23 mouse cellular contexts compared by ENCODE assay signal in the genomic region with DNA sequence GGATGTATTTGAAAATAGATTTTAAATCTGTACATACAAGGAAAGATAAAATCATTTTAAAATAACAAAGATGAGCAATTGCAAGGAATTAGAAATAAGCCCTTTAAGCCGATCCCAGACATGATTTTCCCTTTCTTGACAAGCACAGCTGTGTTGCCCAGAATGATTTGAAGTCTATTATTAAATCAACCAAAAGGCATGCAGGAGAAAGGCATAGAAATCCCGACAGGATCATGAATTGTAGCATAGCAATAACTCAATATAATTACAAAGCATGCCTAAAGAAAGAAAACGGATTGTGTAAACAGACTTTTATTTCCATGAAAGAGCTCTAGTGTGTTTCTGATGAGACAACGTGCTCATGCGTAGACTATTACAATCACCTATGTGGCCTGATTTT. TPM values are rescaled to one million over a fixed set of nuclear protein-coding genes. Genes with fewer than 3 reads are reported as not detected.
DNase-seq lines count a peak whose midpoint lies in the region; ATAC-seq and TF ChIP-seq lines count a peak whose summit lies in the region.
"Had no signal": no experiment of that assay in that cellular context is flagged by ENCODE, and none has a peak within 500 bp of the region (broad histone marks: within the 10 kb centered on the region; RNA-seq: fewer than 3 reads in every experiment).

No protein-coding gene starts in this region.

- H3K4me2 ChIP-seq in forebrain, embryonic 16.5 days (ENCODE audit: low read length): no peak overlapping the region
- H3K4me2 ChIP-seq in limb, embryonic 14.5 days (replicated peaks; ENCODE audit: low read depth, low read length, severe bottlenecking): no peak overlapping the region
- peak overlapping the region; percentile 57 for H3K4me2 ChIP-seq in myocyte (ENCODE audit: low read depth)
- H3K4me2 ChIP-seq: embryonic facial prominence, embryonic 12.5 days; hindbrain, embryonic 12.5 days had no signal

- 0 out of 2 replicates have a peak, but pooled peaks have one; percentile 24 for ATAC-seq in forebrain, embryonic 16.5 days
- no peak for ATAC-seq in limb, embryonic 14.5 days (ENCODE audit: low FRiP score, low read depth)
- ATAC-seq: hindbrain, embryonic 16.5 days; inflammation-experienced regulatory T-cells, adult 6 months; Patski had no signal

- no peaks in the 10 kb centered on the region for H3K9me3 ChIP-seq in forebrain, embryonic 16.5 days (ENCODE audit: control insufficient read depth, low read length)
- no peaks in the 10 kb centered on the region for H3K9me3 ChIP-seq in forebrain, embryonic 10.5 days
- H3K9me3 ChIP-seq in limb, embryonic 14.5 days (ENCODE audit: control insufficient read depth, low read length): no peaks in the 10 kb centered on the region
- no peaks in the 10 kb centered on the region for H3K9me3 ChIP-seq in limb, embryonic 10.5 days (replicated peaks)
- H3K9me3 ChIP-seq: embryonic facial prominence, embryonic 12.5 days; heart, embryonic 10.5 days; hindbrain, embryonic 12.5 days had no signal

- H3K27me3 ChIP-seq in forebrain, embryonic 16.5 days (replicated peaks; ENCODE audit: control insufficient read depth, insufficient read depth, low read length): no peaks in the 10 kb centered on the region
- no peaks in the 10 kb centered on the region for H3K27me3 ChIP-seq in forebrain, embryonic 10.5 days (ENCODE audit: poor library complexity, severe bottlenecking)
- no peaks in the 10 kb centered on the region for H3K27me3 ChIP-seq in limb, embryonic 14.5 days (ENCODE audit: control insufficient read depth, insufficient read depth, low read length)
- H3K27me3 ChIP-seq in limb, embryonic 10.5 days (ENCODE audit: low read depth, poor library complexity, severe bottlenecking): no peaks in the 10 kb centered on the region
- no peaks in the 10 kb centered on the region for H3K27me3 ChIP-seq in myocyte (ENCODE audit: control insufficient read depth, insufficient read depth, insufficient read length)
- H3K27me3 ChIP-seq: CH12.LX; embryonic facial prominence, embryonic 12.5 days; hindbrain, embryonic 12.5 days had no signal

- TF ChIP-seq POLR2A in limb, embryonic 14.5 days (IDR thresholded peaks at IDR 0.05; ENCODE audit: borderline replicate concordance, extremely low read depth, insufficient read depth, insufficient read length): no peak
- TF ChIP-seq POLR2A in brain, embryonic 14.5 days (IDR thresholded peaks at IDR 0.05; ENCODE audit: borderline replicate concordance, extremely low read depth, insufficient read depth, insufficient read length, poor library complexity, severe bottlenecking): no peak
- no peak for TF ChIP-seq POLR2A in myocyte (IDR thresholded peaks at IDR 0.05; ENCODE audit: insufficient read length, low read depth)

- no peak overlapping the region for H3ac ChIP-seq in myocyte (ENCODE audit: control insufficient read depth, insufficient read length)

- H3K79me2 ChIP-seq in myocyte (ENCODE audit: control insufficient read depth, insufficient read depth): no peaks in the 10 kb centered on the region

- DNase-seq in forebrain, embryonic 10.5 days (ENCODE audit: extremely low spot score, low spot score): no peak
- peak; percentile 21 for DNase-seq in limb, embryonic 14.5 days (ENCODE audit: low spot score)
- DNase-seq in limb, embryonic 10.5 days (ENCODE audit: low spot score): no peak
- DNase-seq in brain, embryonic 14.5 days (ENCODE audit: low read depth): peak; percentile 49
- DNase-seq in urinary bladder, adult 18-20 months (ENCODE audit: low spot score in 2 of 2): no peak
- DNase-seq: adrenal gland, adult 2 months; adrenal gland, postnatal 25 days; cerebellum, adult 11 months; cerebellum, adult 8-10 months; cerebellum, postnatal 14 days; embryo, embryonic 11 days; heart, adult 18-20 months; heart, postnatal 10 days; heart, postnatal 4 days had no signal

- H3K27ac ChIP-seq in forebrain, embryonic 16.5 days (ENCODE audit: low read length): no peak overlapping the region
- no peak overlapping the region for H3K27ac ChIP-seq in forebrain, embryonic 10.5 days
- no peak overlapping the region for H3K27ac ChIP-seq in limb, embryonic 14.5 days (replicated peaks; ENCODE audit: low read depth, low read length)
- no peak overlapping the region for H3K27ac ChIP-seq in limb, embryonic 10.5 days
- H3K27ac ChIP-seq: embryonic facial prominence, embryonic 12.5 days; heart, embryonic 10.5 days; hindbrain, embryonic 12.5 days had no signal

- H3K9ac ChIP-seq in forebrain, embryonic 16.5 days (replicated peaks; ENCODE audit: low read depth, low read length): no peak overlapping the region
- H3K9ac ChIP-seq in limb, embryonic 14.5 days (ENCODE audit: low read depth, low read length, severe bottlenecking): no peak overlapping the region
- H3K9ac ChIP-seq: embryonic facial prominence, embryonic 12.5 days; hindbrain, embryonic 12.5 days had no signal

- no peak for TF ChIP-seq CTCF in brain, embryonic 14.5 days (IDR thresholded peaks at IDR 0.05; ENCODE audit: borderline replicate concordance, extremely low read depth, insufficient read depth, insufficient read length)

- WGBS in forebrain, embryonic 16.5 days: 52% methylated on average over 5 of the region's 5 CpGs
- 85% methylated on average over 5 of the region's 5 CpGs for WGBS in forebrain, embryonic 10.5 days
- 55% methylated on average over 5 of the region's 5 CpGs for WGBS in limb, embryonic 14.5 days
- 71% methylated on average over 5 of the region's 5 CpGs for WGBS in limb, embryonic 10.5 days

- H3K4me1 ChIP-seq in forebrain, embryonic 16.5 days (replicated peaks; ENCODE audit: control insufficient read depth, insufficient read depth, low read length): no peaks in the 10 kb centered on the region
- peaks cover 3% of the 10 kb centered on the region; the same call in 1 of the 2 replicates for H3K4me1 ChIP-seq in forebrain, embryonic 10.5 days
- peaks cover 7% of the 10 kb centered on the region for H3K4me1 ChIP-seq in limb, embryonic 14.5 days (ENCODE audit: control insufficient read depth, insufficient read depth, low read length)
- H3K4me1 ChIP-seq in limb, embryonic 10.5 days: peaks cover 27% of the 10 kb centered on the region
- H3K4me1 ChIP-seq: embryonic facial prominence, embryonic 12.5 days; heart, embryonic 10.5 days; hindbrain, embryonic 12.5 days had no signal

- H3K4me3 ChIP-seq in forebrain, embryonic 16.5 days (replicated peaks; ENCODE audit: low read length): no peak overlapping the region
- no peak overlapping the region for H3K4me3 ChIP-seq in forebrain, embryonic 10.5 days
- H3K4me3 ChIP-seq in limb, embryonic 14.5 days (replicated peaks; ENCODE audit: low read length): no peak overlapping the region
- H3K4me3 ChIP-seq in limb, embryonic 10.5 days: no peak overlapping the region
- no peak overlapping the region for H3K4me3 ChIP-seq in myocyte
- H3K4me3 ChIP-seq: embryonic facial prominence, embryonic 12.5 days; heart, embryonic 10.5 days; hindbrain, embryonic 12.5 days had no signal

- peaks cover 2% of the 10 kb centered on the region; the same call in 1 of the 2 replicates for H3K36me3 ChIP-seq in forebrain, embryonic 16.5 days (ENCODE audit: control insufficient read depth, insufficient read depth)
- no peaks in the 10 kb centered on the region for H3K36me3 ChIP-seq in forebrain, embryonic 10.5 days (replicated peaks)
- H3K36me3 ChIP-seq in limb, embryonic 14.5 days (ENCODE audit: control insufficient read depth, insufficient read depth, low read length): no peaks in the 10 kb centered on the region
- peaks cover 8% of the 10 kb centered on the region; the same call in 1 of the 2 replicates for H3K36me3 ChIP-seq in limb, embryonic 10.5 days
- no peaks in the 10 kb centered on the region for H3K36me3 ChIP-seq in myocyte (ENCODE audit: control insufficient read depth, insufficient read depth)
- H3K36me3 ChIP-seq: embryonic facial prominence, embryonic 12.5 days; heart, embryonic 10.5 days; hindbrain, embryonic 12.5 days had no signal

TF ChIP-seq in myocyte, 11 proteins besides CTCF, POLR2A, EP300 and RAD21:
- TF ChIP-seq E2F4 (IDR thresholded peaks at IDR 0.05; ENCODE audit: insufficient read depth) (no peak), TCF3 (IDR thresholded peaks at IDR 0.05; ENCODE audit: insufficient read length, low read depth) (no peak), SRF (IDR thresholded peaks at IDR 0.05; ENCODE audit: control insufficient read depth, insufficient read length, low read depth) (no peak), MAX (IDR thresholded peaks at IDR 0.05; ENCODE audit: low read depth) (no peak), REST (IDR thresholded peaks at IDR 0.05; ENCODE audit: insufficient read depth, insufficient read length) (no peak), MYOG (IDR thresholded peaks at IDR 0.05; ENCODE audit: control insufficient read depth in 1 of 3, insufficient read depth in 1 of 3, insufficient read length in 2 of 3, low read depth in 2 of 3) (no peak), MYOD1 (IDR thresholded peaks at IDR 0.05; ENCODE audit: control insufficient read depth in 1 of 3, insufficient read length in 2 of 3, low read depth in 2 of 3) (peak in 2 of 3 experiments; percentile 12 to 62), TCF12 (IDR thresholded peaks at IDR 0.05; ENCODE audit: insufficient read depth, poor library complexity, severe bottlenecking) (no peak), CEBPB (IDR thresholded peaks at IDR 0.05; ENCODE audit: insufficient read depth, poor library complexity, severe bottlenecking) (no peak)

RNA-seq across cellular contexts. Expression of gene Glrb, which starts 39.4 kb away (rescaled TPM):
- 42.1 and 44.7 TPM in 2 replicates for polyA plus RNA-seq in forebrain, embryonic 16.5 days (2015; fragmentation: Nextera tagmentation; extraction: Ambion mirVana)
- polyA plus RNA-seq in forebrain, embryonic 10.5 days (2016; fragmentation: Nextera tagmentation; extraction: Ambion mirVana): 6.9 and 7.2 TPM in 2 replicates
- 10.1 and 11.0 TPM in 2 replicates for polyA plus RNA-seq in limb, embryonic 14.5 days (2012; rRNA removed)
- polyA plus RNA-seq in limb, embryonic 14.5 days (2014; fragmentation: Nextera tagmentation; extraction: Ambion mirVana): 18.4 and 22.0 TPM in 2 replicates
- polyA plus RNA-seq in limb, embryonic 10.5 days (2016; fragmentation: Nextera tagmentation; extraction: Ambion mirVana): 14.2 and 23.2 TPM in 2 replicates
- 15.0 and 15.5 TPM in 2 replicates for polyA plus RNA-seq in brain, embryonic 14.5 days (2012; rRNA removed)
- 3.4 TPM for polyA plus RNA-seq in myocyte (2012; fragmentation: generic; extraction: Trizol)
- polyA plus RNA-seq: inflammation-experienced regulatory T-cells, adult 6 months had no signal

Comparison
In these comparisons a context has a peak if more than half of its experiments do, and no peak if none do; other contexts are left out.
1. DNase-seq: peak in limb, embryonic 14.5 days (single experiment) and brain, embryonic 14.5 days (single experiment); none in forebrain, embryonic 10.5 days (single experiment), limb, embryonic 10.5 days (single experiment) and urinary bladder, adult 18-20 months (0 of 2).